Mouse (Mus musculus): ENCODE measurements around the gene Smyd3. TPM values are rescaled to one million over a fixed set of nuclear protein-coding genes. Genes with fewer than 3 reads are reported as not detected.

Smyd3 gene
- total RNA-seq, 2 experiments from 2014 or later = 7.8 TPM

DNA sequence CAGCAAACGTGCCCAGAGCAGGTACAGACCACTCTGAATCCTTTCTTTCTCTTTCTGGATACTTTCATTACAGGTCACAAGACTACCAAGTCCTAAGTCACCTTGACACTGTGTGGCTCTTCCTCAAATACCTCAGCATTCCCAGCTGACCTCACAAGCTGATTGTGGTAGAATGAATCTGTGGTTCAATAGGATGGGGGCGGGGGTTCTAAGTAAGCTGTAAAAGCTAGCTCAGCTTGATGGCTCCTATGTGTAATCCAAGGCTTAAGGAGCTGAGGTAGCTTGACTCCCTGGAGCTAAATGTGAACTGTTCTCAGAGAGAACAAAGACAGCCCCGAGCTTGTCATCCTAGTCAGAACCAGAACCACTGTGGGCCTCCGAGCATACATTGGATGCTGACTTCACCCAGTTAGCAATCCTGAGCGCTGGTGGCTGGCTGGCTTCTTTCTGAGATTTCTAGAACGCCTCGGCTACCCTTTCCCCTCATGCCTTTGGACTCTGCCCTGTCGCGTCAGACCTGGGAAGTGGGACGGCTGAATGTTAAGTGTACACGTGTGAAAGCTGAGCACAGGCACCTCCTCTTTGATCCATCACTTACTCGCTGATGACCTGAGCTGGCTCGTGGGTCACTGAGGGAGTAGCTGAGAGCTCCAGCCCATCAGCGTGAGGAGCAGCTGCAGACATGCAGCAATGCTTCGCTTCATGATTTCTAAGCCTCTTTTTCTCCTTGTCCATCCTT is 131.4 kb downstream of the Smyd3 start:
- DNase-seq (ENCODE audit: low spot score in 2 of 2) = no peak

DNA sequence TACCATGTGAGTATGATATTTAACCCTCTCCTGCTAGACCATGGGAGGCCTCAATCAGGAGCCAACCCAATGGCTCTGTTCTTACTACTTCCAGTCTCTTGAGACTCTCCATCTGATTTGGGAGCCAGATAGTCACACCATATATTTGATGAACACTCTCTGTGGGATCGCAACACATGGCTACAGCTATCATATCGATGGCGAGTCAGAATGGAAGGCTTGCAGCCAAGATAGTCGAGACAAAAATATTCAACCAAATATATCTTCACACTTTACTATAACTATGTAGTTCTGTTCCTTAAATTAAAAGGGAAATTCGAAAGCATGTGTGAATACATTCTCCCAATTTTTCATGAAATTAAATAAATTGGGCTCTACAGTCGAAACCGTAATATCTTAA is 132.2 kb downstream of the Smyd3 start:
- DNase-seq (ENCODE audit: low spot score in 2 of 2) = no peak

DNA sequence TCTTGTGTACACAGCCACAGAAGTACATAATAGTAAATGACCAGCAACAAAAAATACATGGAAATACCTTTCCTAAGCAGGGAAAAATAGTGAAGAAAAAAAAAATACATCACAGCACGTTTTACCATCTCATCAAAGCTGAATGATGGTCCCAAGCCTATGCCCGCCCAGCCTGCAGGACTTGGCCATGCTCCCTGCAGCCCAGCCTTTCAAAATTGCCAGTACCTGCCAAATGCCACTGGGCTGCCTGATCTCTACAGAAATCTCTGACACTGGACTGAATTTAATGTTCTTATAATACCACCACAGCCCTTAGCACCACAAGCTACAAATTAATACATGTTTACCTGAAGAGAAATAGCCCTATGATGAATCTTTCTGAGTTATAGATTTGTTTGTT is 133.5 kb downstream of the Smyd3 start:
- DNase-seq (ENCODE audit: low spot score in 2 of 2) = no peak

DNA sequence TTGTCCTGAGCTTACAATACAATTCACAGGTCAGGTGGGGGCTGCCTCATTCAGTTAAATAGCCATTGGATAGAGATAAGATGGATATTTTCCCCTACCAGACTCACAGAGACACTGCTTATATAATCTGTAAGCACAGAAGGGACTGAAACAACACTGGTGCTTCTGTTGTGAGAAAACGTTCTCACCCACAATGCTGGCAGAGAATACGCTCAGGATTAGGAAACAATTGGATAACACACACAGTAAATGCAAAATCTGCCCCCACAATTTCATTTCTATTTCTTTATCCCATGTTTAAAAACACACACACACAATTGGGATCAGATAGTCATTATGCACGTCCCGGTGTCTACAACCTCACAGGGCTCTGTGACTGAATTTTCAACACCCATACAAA is 139.7 kb downstream of the Smyd3 start:
- no peak for DNase-seq (ENCODE audit: low spot score in 2 of 2)

DNA sequence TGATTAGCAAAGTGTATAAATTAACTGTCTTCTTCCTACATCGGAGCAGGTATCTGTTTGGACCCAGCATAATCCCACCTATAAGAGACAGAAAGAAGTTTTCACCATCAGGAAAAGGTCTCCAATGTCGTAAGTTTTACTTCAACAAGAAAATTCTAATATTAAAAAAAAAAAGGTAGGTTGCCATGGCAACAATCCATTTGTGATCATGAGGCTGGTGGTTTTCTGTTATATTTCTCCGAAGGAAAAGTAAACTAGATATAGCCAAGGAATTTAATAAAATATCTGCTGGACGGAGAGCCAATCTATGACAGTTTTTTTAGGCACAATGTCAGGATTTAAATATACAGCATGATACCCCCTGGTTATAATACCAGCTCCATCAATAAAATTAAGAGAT is 142.9 kb downstream of the Smyd3 start:
- DNase-seq (ENCODE audit: low spot score in 2 of 2) = no peak

DNA sequence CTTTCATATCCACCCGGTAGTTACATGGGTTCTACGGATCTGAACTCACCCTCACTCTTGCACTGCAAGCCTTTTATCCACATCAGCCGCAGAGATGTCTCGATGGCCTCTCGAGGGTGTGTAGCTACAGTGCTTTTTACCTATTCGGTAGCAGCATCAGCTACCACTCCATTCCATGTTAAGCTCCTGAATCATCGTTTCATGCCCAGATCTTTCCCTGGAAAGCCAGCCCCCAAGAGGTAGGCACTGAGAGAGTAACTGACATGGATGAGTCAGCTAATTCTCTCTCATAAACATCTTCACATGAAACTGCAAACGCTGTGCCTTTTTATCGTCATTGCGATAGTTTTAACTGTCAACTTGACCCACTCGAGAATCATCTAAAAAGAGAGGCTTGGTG is 143.9 kb downstream of the Smyd3 start:
- no peak for DNase-seq (ENCODE audit: low spot score in 2 of 2)

DNA sequence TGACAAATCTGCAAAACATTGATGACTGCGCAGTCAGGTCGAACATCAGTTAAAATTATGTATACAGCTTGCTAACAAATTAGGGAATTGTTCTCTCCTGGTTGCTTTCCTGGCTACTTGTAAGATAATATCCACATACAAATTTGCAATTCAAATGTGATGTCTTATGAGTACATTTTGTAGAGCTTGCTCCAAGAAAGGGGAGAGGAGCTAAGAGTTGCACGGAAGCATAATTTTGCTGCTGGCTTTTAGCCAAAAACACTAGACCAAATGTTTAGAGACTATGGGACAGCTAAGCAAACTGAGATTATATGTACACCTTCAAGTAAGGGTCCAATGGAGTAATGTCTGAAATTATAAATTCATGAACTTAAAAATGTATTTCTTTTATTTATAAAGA is 146.7 kb downstream of the Smyd3 start:
- DNase-seq (ENCODE audit: low spot score in 2 of 2) = no peak

DNA sequence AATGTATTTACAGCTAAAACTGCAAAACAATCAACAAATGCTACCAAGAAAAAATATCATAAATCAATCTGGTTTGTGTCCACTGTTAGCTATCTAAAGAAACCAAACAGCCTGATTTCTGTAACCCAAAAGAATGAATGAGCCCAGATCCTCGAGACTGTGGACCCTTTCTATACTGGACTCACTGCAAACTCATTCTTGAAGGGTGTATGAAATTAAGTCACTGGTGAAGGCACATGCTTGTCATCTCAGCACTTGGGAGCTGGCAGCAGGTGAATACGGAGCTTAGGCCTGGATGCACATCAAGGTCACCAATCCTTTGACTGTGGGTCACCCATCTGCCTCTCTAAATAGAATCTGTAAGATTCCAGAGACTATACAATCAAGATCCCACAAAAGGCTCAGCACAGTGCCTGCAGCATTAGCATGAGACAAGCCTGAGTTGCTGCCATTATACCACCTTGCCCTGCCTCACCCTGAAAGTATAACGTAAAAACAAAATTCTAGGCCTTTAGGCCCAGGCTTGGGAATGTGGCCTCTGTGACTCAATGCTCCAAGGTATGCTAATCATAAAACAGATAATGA is 149.3 kb downstream of the Smyd3 start:
- DNase-seq (ENCODE audit: low spot score in 2 of 2) = no peak

DNA sequence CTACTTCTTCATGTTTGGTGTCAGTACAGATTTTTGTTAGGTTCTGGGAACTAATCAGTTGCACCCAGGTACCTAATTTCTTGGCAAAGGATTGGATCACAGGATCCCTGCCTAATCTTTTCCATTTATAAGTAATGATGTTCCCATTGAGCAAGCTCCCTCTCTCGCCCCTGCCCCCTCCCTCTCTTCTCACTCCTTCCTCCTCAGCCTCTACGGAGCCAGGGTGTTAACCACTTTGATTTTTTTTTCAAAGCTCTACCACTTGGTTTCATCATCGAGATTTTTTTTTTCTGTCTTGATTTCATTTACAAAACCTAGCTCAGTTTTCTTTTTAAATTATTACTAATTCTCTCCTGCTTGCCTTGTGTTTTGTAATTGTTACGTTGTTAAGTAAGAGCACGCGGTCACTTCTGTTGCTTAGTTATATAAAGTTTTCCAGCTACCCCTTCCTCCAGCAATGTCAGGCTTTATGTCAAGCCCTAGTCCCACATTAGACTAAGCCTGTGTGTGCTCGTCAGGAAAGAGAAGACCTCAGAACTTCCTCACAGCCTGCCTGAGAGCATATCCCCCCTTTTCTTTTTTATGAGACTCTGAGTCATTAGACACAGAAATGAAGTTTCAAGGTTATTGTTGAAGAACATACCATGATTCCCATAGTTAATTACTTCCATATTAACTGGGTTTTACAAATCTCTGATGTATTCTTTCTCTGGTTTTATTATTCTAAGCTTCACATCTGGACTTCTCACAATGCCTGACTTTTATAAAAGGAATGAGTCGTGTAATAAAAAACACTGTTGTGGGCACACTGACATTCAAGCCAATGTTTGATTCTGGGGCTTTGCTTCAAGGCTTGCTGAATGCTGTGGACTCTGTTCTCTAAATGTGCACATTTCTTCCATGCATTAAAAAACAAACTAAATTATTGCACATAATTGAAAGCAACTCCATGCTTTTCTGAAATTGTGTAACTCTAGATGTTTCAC is 156.1 kb downstream of the Smyd3 start:
- DNase-seq (ENCODE audit: low spot score in 2 of 2) = no peak

DNA sequence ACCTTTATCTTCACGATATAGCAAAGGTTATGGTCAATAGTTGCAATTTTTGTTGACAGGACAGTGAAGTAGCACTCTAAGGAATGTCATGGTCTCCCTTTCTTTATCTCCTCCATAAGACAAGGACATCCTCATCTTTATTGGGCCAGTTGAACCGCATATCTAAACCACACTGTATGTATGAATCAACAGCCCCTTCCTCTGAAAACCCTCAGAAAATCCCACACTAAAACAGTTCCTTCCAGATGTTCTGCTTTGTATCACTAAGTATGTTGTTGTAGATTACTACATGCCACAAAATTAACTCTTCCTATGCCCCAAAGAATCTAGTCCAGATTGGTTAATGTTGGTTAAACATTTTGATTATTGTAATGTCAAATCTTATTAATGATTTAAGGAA is 160.7 kb downstream of the Smyd3 start:
- DNase-seq (ENCODE audit: low spot score in 2 of 2) = no peak

DNA sequence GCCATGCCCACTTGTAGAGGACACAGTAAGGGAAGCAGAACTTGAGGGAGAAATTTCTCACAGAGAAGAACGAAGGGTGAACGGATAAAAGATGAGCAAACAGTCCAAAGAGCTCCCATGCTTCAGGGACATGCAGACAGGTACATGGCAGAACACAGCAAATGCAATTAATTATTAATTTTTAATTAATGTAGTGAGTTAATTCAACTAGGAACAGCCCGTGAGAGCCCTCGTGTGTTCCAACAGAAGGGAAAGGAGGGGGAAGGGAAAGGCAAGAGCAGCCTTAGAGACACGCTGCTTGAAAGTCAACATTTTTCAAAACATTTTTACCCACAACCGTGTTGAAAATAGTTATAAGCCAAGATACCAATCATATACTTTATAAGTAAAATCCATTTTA is 163.6 kb downstream of the Smyd3 start:
- no peak for DNase-seq (ENCODE audit: low spot score in 2 of 2)

DNA sequence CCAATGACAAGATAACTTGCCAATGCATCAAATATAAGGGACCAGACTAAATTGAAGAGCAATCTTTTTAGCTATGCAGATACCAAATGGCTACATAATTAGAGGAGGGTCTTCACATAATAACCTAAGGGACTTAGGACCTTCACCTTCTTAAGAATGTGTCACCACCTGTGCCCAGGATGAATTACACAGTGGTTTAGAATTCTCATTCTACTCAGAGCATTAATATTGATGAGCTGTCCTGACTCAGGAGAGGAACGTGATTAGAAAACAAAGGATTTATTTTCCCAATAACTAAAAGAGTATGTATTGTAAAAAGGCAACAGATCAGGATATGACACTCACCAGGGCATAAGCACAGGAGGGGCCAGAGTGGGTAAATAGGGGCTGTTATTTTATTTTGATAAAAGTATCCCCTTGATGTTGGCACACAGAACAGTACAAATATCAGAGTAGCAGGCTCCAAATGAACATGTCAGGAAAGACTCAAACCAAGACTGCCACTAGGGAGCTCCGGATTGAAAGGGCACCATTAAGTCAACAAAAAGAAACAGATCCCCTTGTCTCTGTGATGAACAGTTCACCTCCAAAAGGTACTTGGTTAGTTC is 172.4 kb downstream of the Smyd3 start:
- no peak for DNase-seq (ENCODE audit: low spot score in 2 of 2)

DNA sequence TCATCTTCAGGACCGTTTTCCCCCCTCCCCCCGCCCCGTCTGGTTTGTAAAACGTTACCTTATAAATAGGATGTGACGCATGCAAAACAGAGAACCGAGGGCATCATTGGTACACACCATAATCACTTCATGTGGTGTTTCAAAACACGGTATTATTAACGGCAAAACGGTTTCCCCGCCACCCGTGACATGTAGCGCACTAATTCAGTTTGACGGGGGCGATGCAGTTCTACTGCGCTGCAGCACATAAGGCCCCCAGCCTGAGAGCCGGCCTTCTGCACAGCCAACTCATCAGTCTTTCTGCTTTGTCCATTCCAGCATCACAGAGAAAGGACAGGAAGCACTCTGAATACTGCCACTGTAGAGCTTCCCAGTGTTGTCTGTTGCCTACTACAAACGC is 174.4 kb downstream of the Smyd3 start:
- DNase-seq (ENCODE audit: low spot score in 2 of 2) = no peak

DNA sequence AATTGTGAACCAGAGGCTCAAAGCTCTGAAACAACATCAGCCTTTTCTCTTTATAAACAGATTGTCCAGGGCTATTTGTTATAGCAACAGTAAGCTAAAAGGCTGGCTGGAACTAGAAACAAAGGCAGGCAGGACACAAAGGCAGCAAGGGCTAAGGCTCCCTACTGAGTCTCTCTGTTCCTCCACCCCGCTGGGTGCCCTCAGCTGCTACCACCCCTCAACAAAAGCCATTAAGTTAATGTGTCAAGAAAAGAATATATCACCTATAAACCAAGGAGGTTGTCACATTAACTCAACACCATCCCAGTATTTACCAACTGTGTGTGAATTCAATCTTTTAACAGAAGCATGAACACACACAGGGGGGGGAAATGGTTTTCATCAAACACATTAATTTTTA is 176.3 kb downstream of the Smyd3 start:
- DNase-seq (ENCODE audit: low spot score in 2 of 2) = no peak

DNA sequence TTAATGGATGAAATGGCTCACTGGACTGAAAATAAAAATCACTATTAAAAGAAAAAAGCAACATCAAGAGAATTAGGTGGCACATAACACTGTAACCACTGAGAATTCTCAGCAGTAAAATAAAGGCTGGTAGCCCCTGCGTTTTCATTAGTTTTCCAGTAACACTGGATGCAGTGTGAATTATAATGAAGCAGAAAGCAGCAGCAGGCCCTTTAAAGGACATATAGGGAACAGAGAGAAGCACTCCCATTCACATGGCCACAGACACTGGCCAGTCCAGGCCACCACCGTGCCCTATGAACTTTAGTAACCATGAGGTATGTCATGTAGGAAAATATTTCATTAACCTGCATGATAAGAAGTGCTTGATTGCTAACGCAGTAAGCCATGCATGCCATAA is 178.8 kb downstream of the Smyd3 start:
- DNase-seq (ENCODE audit: low spot score in 2 of 2) = no peak

DNA sequence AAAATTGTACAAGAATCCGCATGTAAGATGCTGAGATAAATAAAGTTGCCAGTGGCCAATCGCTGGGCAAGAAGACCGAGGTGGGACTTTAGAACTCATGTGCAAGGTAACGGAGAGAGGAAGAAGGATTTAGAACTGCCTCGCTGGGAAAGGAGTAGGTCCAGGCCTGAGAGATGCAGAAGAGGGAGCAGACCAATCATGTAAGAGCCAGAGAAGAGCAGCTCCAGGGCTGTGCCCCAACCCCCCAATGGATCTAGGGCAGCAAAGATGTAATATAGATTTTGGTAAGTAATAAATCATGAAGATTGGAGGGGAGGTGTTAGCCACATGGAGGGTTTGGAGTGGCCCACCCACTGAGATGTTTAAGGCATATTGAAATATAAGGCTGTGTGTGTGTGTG is 180.3 kb downstream of the Smyd3 start:
- no peak for DNase-seq (ENCODE audit: low spot score in 2 of 2)

DNA sequence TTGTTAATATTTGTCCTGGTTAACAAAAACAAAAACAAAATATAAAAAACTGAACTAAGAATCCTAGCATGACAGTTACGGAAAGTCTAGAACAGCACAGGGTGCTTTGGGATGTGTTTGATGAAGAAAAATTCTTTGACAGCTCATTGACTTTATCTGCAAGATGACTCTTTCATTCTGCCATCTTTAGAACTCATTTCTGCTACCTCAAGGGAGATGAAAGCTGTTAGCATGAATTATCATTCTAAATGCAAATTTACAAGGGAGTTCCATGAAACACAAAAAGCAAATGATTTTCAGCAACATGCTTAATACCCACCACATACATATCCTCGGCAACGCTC is 190.9 kb downstream of the Smyd3 start:
- DNase-seq (ENCODE audit: low spot score in 2 of 2) = no peak

DNA sequence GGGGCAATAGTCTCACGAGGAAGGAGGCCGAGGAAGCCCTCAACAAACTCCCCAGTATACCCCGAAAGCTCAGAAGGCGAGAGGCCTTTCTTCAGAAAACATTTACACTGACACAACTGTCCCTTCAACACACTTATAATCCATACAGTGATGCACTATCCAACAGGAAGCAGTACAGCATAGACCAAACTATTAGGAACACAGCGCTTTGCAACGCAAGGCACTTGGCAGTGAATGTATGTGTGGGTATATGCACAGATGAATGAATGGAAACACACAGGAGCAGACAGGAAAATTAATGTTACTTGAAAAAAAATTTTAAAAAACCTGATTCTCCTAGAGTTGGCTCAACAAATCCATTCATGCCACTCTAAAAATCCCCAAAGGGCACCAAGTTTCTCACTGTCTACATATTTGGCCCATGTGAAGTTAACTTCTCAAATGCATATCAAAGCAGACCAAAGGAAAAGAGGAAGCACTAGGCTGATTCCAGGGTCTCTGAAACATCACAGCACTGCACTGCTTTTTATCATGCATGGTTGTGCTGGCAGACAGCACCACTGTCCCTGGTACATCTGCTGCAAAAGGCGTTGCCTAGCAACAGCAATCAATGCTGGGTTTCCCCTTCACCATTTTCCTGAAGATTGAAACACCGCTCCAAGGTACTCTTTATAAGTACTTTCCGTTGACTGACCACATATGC is 191.4 kb downstream of the Smyd3 start:
- DNase-seq (ENCODE audit: low spot score in 2 of 2) = no peak

DNA sequence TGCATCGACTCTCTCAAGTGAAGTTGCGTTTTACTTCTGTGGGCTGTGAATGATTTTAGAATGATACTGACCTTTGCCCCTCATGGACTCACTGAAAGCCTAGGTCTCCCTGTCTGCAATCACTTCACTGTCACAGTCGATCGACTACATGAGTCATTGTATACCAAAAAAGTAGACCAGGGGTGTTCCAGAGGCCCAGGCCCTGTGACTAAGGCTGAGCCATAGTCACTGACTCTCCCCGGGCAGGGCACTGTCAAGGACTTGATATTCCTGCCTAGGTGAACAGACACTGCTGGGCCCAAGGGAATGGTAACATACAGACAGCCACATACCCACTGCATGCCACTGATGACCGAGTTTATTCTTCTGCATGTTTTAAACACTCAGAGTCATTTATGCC is 193.6 kb downstream of the Smyd3 start:
- DNase-seq (ENCODE audit: low spot score in 2 of 2) = no peak

DNA sequence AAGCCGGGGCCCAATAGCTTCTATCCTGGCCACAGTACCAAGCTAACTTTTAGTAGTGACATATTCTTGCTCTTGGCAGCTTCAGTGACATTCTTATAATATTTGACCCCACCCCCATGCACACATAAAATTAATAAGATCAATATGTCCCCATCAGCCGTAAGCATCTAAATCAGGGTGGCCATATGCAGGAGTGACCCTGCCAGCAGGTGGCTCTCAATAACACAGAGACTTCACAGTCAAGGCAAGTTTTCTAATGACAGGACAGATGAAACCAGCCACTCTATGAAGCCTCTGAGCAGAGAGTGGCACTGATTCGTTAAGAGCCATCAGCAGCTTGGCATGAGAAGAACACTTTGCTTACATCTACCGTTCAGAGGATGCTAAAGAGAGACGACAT is 204.2 kb downstream of the Smyd3 start:
- DNase-seq (ENCODE audit: low spot score in 2 of 2) = no peak

DNA sequence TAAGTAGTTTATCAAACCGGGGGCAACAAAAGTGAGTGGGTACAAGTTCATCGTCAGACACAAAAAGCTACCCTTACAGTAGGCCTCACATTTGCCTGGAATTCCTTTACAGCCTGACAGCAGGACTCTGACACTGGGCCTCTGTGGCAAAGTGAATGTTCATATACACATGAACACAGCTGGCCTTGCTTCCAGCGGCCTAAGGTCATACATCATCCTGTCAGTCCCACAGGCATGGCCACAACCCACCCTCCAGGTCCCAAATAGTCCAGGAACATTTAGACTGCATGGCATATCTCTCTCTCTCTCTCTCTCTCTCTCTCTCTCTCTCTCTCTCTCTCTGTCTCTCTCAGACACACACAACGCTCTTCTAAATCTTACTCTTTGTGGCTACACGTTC is 208.4 kb downstream of the Smyd3 start:
- no peak for DNase-seq (ENCODE audit: low spot score in 2 of 2)
